8 mouse cellular contexts compared by ENCODE assay signal in the genomic region with DNA sequence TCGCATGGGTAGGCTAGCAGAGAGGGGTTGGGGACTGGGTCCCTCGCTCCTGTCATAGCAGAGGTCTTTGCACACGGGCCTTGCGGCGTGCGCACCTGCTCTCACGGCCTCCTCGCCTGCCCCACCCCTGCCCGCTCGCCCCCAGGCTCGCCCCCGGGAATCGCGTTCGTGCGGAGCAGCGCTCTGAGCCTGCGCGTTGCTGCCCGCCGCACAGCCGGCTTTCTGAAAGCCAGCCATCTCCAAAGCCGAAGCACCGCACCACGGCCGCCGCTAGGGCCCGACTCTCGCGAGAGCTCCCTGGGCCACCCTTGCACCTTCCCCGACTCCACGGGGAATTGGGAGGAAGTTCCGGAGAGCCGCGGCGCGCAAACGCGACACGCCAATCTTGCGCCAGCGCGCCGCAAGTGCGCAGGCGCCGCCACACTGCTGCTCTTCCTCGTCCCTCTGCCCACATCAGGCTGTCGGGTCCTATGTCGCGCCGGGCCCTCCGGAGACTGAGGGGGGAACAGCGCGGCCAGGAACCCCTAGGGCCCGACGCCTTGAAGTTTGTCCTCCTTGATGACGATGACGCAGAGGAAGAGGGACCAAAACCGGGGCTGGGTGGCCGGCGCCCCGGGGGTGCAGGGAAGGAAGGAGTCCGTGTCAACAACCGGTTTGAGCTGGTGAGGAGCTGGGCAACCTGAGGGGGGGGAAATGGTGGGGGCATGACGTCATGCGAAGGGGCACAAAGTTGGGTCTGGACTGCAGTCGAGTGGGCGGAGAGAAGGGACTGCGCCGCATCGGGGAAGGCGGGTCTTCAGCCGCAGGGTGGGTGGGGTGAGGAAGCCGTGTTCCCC. TPM values are rescaled to one million over a fixed set of nuclear protein-coding genes. Genes with fewer than 3 reads are reported as not detected.
DNase-seq lines count a peak whose midpoint lies in the region; ATAC-seq lines count a peak whose summit lies in the region.

A gene (plus strand): TSS at position 351 of the 836 bp plus-strand sequence.

- H3K4me1 ChIP-seq in megakaryocyte, embryonic 14.5 days = peaks cover 49% of the 10 kb centered on the region

- peak; percentile 99 for DNase-seq in ZHBTc4 (ENCODE audit: low read depth, low spot score)
- peak; percentile 89 to 95 for DNase-seq in gastrocnemius, adult 8-10 months (ENCODE audit: low spot score in 2 of 2)
- peak; percentile 76 for DNase-seq in hindlimb bud, embryonic 11.5 days (ENCODE audit: extremely low spot score, low read depth, low spot score)
- peak; percentile 91 to 95 for DNase-seq in left cerebral cortex, adult 8-10 months (ENCODE audit: low spot score in 2 of 2)
- DNase-seq in right cerebral cortex, postnatal 10 days (ENCODE audit: low spot score in 2 of 2) = peak; percentile 98
- DNase-seq in urinary bladder, postnatal 25 days (ENCODE audit: low spot score) = peak; percentile 91

- ATAC-seq in common myeloid progenitor, adult 5-6 weeks (replicated peaks; ENCODE audit: low read depth, poor library complexity, severe bottlenecking) = peak; percentile 77

- H3K36me3 ChIP-seq in megakaryocyte, embryonic 14.5 days (replicated peaks; ENCODE audit: low read length) = peaks cover 31% of the 10 kb centered on the region

- peak within 1 kb of the TSS; percentile 99 for H3K4me3 ChIP-seq in megakaryocyte, embryonic 14.5 days (replicated peaks)

- H3K9me3 ChIP-seq in megakaryocyte, embryonic 14.5 days = no peaks in the 10 kb centered on the region

- peaks cover 30% of the 10 kb centered on the region for H3K27me3 ChIP-seq in megakaryocyte, embryonic 14.5 days (replicated peaks)

RNA-seq across cellular contexts. Expression of the gene that starts here (rescaled TPM):
- total RNA-seq in common myeloid progenitor, adult 5-6 weeks (2017) = 105 and 176 TPM in 2 replicates
- 100 to 1,000 TPM; 125 to 155 (median 141) TPM for total RNA-seq in gastrocnemius, adult 8-10 months (2022)
- total RNA-seq in left cerebral cortex, adult 8-10 months (2022) = 100 to 1,000 TPM; 555 to 559 (median 558) TPM
- polyA plus RNA-seq in megakaryocyte, embryonic 14.5 days (2012; ENCODE audit: insufficient read depth, low replicate concordance) = 41.1 and 108 TPM in 2 replicates

Comparison
In these comparisons a context has a peak if more than half of its experiments do, and no peak if none do; other contexts are left out.
1. Peak in every context shown above with its lines: DNase-seq, ATAC-seq and H3K4me3 ChIP-seq.